8 mouse cellular contexts compared by ENCODE assay signal in genomic region chr9:117163143-117163542, GRCm38 (mm10).
DNase-seq lines count a peak whose midpoint lies in the region; ATAC-seq lines count a peak whose summit lies in the region.

No protein-coding gene starts in this region.

- H3K36me3 ChIP-seq in neural tube, embryonic 15.5 days, result no peaks in the 10 kb centered on the region
- no peaks in the 10 kb centered on the region for H3K36me3 ChIP-seq in forebrain, embryonic 14.5 days (ENCODE audit: control insufficient read depth, insufficient read depth, low read length)
- H3K36me3 ChIP-seq in hindbrain, embryonic 15.5 days, result no peaks in the 10 kb centered on the region
- H3K36me3 ChIP-seq in neural tube, embryonic 13.5 days, result no peaks in the 10 kb centered on the region

- no peak for ATAC-seq in neural tube, embryonic 15.5 days (ENCODE audit: low FRiP score)
- peak; percentile 48; the same call in 1 of the 2 replicates for ATAC-seq in forebrain, embryonic 14.5 days
- ATAC-seq in hindbrain, embryonic 15.5 days (ENCODE audit: low FRiP score, low read depth), result peak; percentile 48; the same call in 1 of the 2 replicates
- peak; percentile 48 for ATAC-seq in neural tube, embryonic 13.5 days (ENCODE audit: low read depth)
- no peak for ATAC-seq in monocyte, adult 5-6 weeks (replicated peaks; ENCODE audit: insufficient number of reproducible peaks, low FRiP score, low TSS enrichment, poor library complexity, severe bottlenecking)

- no peak overlapping the region for H3K4me2 ChIP-seq in neural tube, embryonic 15.5 days
- 0 out of 2 replicates have a peak overlapping the region, but pooled peaks have one; percentile 8 for H3K4me2 ChIP-seq in forebrain, embryonic 14.5 days (ENCODE audit: low read length)
- H3K4me2 ChIP-seq in hindbrain, embryonic 15.5 days, result no peak overlapping the region; the same call in 1 of the 2 replicates
- no peak overlapping the region for H3K4me2 ChIP-seq in neural tube, embryonic 13.5 days

- WGBS in neural tube, embryonic 15.5 days, result 18% methylated on average over 6 of the region's 6 CpGs
- 5% methylated on average over 6 of the region's 6 CpGs for WGBS in forebrain, embryonic 14.5 days
- WGBS in hindbrain, embryonic 15.5 days, result 8% methylated on average over 6 of the region's 6 CpGs
- WGBS in neural tube, embryonic 13.5 days, result 9% methylated on average over 6 of the region's 6 CpGs

- no peak overlapping the region for H3K27ac ChIP-seq in neural tube, embryonic 15.5 days (replicated peaks)
- no peak overlapping the region for H3K27ac ChIP-seq in forebrain, embryonic 14.5 days (ENCODE audit: low read depth, low read length)
- peak overlapping the region; percentile 40; the same call in 1 of the 2 replicates for H3K27ac ChIP-seq in hindbrain, embryonic 15.5 days (replicated peaks)
- peak overlapping the region; percentile 59 for H3K27ac ChIP-seq in neural tube, embryonic 13.5 days (replicated peaks)

- no peak overlapping the region for H3K4me3 ChIP-seq in neural tube, embryonic 15.5 days (replicated peaks)
- H3K4me3 ChIP-seq in forebrain, embryonic 14.5 days (ENCODE audit: low read depth, low read length), result no peak overlapping the region
- H3K4me3 ChIP-seq in hindbrain, embryonic 15.5 days, result no peak overlapping the region
- H3K4me3 ChIP-seq in neural tube, embryonic 13.5 days, result no peak overlapping the region

- H3K4me1 ChIP-seq in neural tube, embryonic 15.5 days, result peaks cover 13% of the 10 kb centered on the region
- H3K4me1 ChIP-seq in forebrain, embryonic 14.5 days (ENCODE audit: control insufficient read depth, insufficient read depth, low read length), result peaks cover 5% of the 10 kb centered on the region; the same call in 1 of the 2 replicates
- peaks cover 13% of the 10 kb centered on the region for H3K4me1 ChIP-seq in hindbrain, embryonic 15.5 days (replicated peaks)
- peaks cover 31% of the 10 kb centered on the region for H3K4me1 ChIP-seq in neural tube, embryonic 13.5 days (replicated peaks)

- no peaks in the 10 kb centered on the region for H3K9me3 ChIP-seq in neural tube, embryonic 15.5 days (replicated peaks)
- H3K9me3 ChIP-seq in forebrain, embryonic 14.5 days (replicated peaks; ENCODE audit: control insufficient read depth, low read length), result no peaks in the 10 kb centered on the region
- no peaks in the 10 kb centered on the region for H3K9me3 ChIP-seq in hindbrain, embryonic 15.5 days
- H3K9me3 ChIP-seq in neural tube, embryonic 13.5 days, result no peaks in the 10 kb centered on the region

- peak; percentile 30 for DNase-seq in neural tube, embryonic 10.5 days (ENCODE audit: extremely low spot score, low spot score)
- DNase-seq in forebrain, embryonic 14.5 days (ENCODE audit: low spot score), result peak; percentile 58
- DNase-seq in right cerebral cortex, adult 18-20 months, result no peak
- no peak for DNase-seq in cerebellum, adult 9-11 months

- H3K27me3 ChIP-seq in neural tube, embryonic 15.5 days (replicated peaks), result no peaks in the 10 kb centered on the region
- H3K27me3 ChIP-seq in forebrain, embryonic 14.5 days (replicated peaks; ENCODE audit: control insufficient read depth, insufficient read depth, low read length), result no peaks in the 10 kb centered on the region
- no peaks in the 10 kb centered on the region for H3K27me3 ChIP-seq in hindbrain, embryonic 15.5 days
- H3K27me3 ChIP-seq in neural tube, embryonic 13.5 days, result no peaks in the 10 kb centered on the region

- H3K9ac ChIP-seq in neural tube, embryonic 15.5 days (replicated peaks), result no peak overlapping the region
- H3K9ac ChIP-seq in forebrain, embryonic 14.5 days (ENCODE audit: low read length), result no peak overlapping the region
- H3K9ac ChIP-seq in hindbrain, embryonic 15.5 days, result no peak overlapping the region
- no peak overlapping the region for H3K9ac ChIP-seq in neural tube, embryonic 13.5 days

Comparison
In these comparisons a context has a peak if more than half of its experiments do, and no peak if none do; other contexts are left out.
1. ATAC-seq: peak in forebrain, embryonic 14.5 days (single experiment), hindbrain, embryonic 15.5 days (single experiment) and neural tube, embryonic 13.5 days (single experiment); none in neural tube, embryonic 15.5 days (single experiment) and monocyte, adult 5-6 weeks (single experiment).
2. H3K27ac ChIP-seq: peak in hindbrain, embryonic 15.5 days (single experiment) and neural tube, embryonic 13.5 days (single experiment); none in neural tube, embryonic 15.5 days (single experiment) and forebrain, embryonic 14.5 days (single experiment).
3. DNase-seq: peak in neural tube, embryonic 10.5 days (single experiment) and forebrain, embryonic 14.5 days (single experiment); none in right cerebral cortex, adult 18-20 months (single experiment) and cerebellum, adult 9-11 months (single experiment).